Mouse (Mus musculus) heart, embryonic 15.5 days (tissue): Measurements from ENCODE around the gene Sntb2. TPM values are rescaled to one million over a fixed set of nuclear protein-coding genes. Genes with fewer than 3 reads are reported as not detected.
"Not testable (repeated sequence)": the region's sequence is repeated elsewhere in the genome, so short reads cannot be mapped to it uniquely, and the experiment has no call there.

Experiments used
- ATAC-seq: fragments of 200-750 bp; cut with Nextera tagmentation; replicated peaks from 2 replicates; pipeline ENCODE4 v1.8.0; 2017; ENCODE audit warnings: low read depth, moderate TSS enrichment; ENCODE audit not compliant: insufficient number of reproducible peaks, insufficient read depth, low FRiP score
- H3K27ac ChIP-seq: fragments of 300-500 bp; sonication (generic); 2 replicates; pipeline ENCODE4 v1.5.1; 2015; ENCODE audit warnings: mild to moderate bottlenecking, inconsistent platforms
- H3K27me3 ChIP-seq: fragments of 300-500 bp; sonication (generic); 2 replicates; pipeline ENCODE4 v1.6.1; 2015; ENCODE audit warnings: inconsistent platforms
- H3K36me3 ChIP-seq: fragments of 300-500 bp; sonication (generic); 2 replicates; pipeline ENCODE4 v1.6.1; 2015; ENCODE audit warnings: mild to moderate bottlenecking, inconsistent platforms
- H3K4me1 ChIP-seq: fragments of 300-500 bp; sonication (generic); replicated peaks from 2 replicates; pipeline ENCODE4 v1.6.1; 2015; ENCODE audit warnings: inconsistent platforms
- H3K4me2 ChIP-seq: fragments of 300-500 bp; sonication (generic); 2 replicates; pipeline ENCODE4 v1.6.1; 2015; ENCODE audit warnings: inconsistent platforms, mild to moderate bottlenecking, moderate library complexity
- H3K4me3 ChIP-seq: fragments of 300-500 bp; sonication (generic); 2 replicates; pipeline ENCODE4 v1.5.1; 2015; ENCODE audit warnings: mild to moderate bottlenecking, inconsistent platforms
- H3K9ac ChIP-seq: fragments of 300-500 bp; sonication (generic); 2 replicates; pipeline ENCODE4 v1.6.1; 2015; ENCODE audit warnings: mild to moderate bottlenecking, inconsistent platforms
- H3K9me3 ChIP-seq: fragments of 300-500 bp; sonication (generic); replicated peaks from 2 replicates; pipeline ENCODE4 v1.6.1; 2016; ENCODE audit warnings: inconsistent platforms
- WGBS: fragments of 180-500 bp; shearing (Covaris S2); methylation state at CpG from one replicate; pipeline ENCODE4 v1.1.7; 2015; ENCODE audit warnings: mixed read lengths; 5-methylcytosine and 5-hydroxymethylcytosine counted together
- polyA plus RNA-seq: library from polyadenylated mRNA; unstranded; fragments of >200 nt; fragmentation: Nextera tagmentation; extraction: Ambion mirVana; gene quantifications from 2 replicates; pipeline ENCODE4 v1.2.1, GENCODE M21; 2015

Sntb2 gene
- polyA plus RNA-seq, 1 experiment from 2014 or later = 12.6 TPM

GRCm38 (mm10) chr8:106974754-106975153 lies 39.2 kb downstream of the Sntb2 start:
- H3K27ac ChIP-seq = no peak overlapping the region
- H3K9me3 ChIP-seq = no peaks in the 10 kb centered on the region
- ATAC-seq = no peak
- WGBS = 68% methylated on average over 7 of the region's 7 CpGs
- H3K4me3 ChIP-seq = no peak overlapping the region
- no peaks in the 10 kb centered on the region for H3K36me3 ChIP-seq
- no peak overlapping the region for H3K9ac ChIP-seq
- H3K4me2 ChIP-seq = no peak overlapping the region
- H3K4me1 ChIP-seq = peaks cover 27% of the 10 kb centered on the region
- no peaks in the 10 kb centered on the region for H3K27me3 ChIP-seq

DNA sequence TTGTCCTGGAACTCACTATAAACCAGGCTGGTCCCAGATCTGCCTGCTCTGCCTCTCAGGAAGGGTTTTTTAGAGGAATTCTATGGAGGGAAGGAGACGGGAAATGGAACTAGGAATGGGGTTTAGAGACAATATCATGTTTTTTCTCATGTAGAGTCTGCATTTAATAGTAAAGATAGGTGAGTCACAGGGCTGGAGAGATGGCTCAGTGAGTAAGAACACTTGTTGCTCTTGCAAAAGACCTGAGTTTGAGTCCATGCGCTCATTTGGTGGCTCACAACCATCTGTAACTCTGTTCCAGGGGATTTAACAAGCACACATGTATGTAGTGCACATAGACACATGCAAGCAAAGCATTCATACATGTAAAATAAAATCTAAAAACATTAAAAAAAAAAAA lies 40.2 kb downstream of the Sntb2 start:
- peaks cover 20% of the 10 kb centered on the region for H3K4me1 ChIP-seq
- no peak overlapping the region for H3K9ac ChIP-seq
- H3K27ac ChIP-seq = no peak overlapping the region
- no peak for ATAC-seq
- H3K4me3 ChIP-seq = no peak overlapping the region
- H3K9me3 ChIP-seq = no peaks in the 10 kb centered on the region
- no peaks in the 10 kb centered on the region for H3K27me3 ChIP-seq
- H3K4me2 ChIP-seq = no peak overlapping the region
- H3K36me3 ChIP-seq = no peaks in the 10 kb centered on the region
- 86% methylated on average over 2 of the region's 2 CpGs for WGBS

- peaks cover 14% of the 10 kb centered on the region for H3K4me1 ChIP-seq
- no peak overlapping the region for H3K27ac ChIP-seq
- H3K4me3 ChIP-seq = no peak overlapping the region
- no peak overlapping the region for H3K4me2 ChIP-seq
- no peak for ATAC-seq
- no peak overlapping the region for H3K9ac ChIP-seq
- H3K9me3 ChIP-seq = no peaks in the 10 kb centered on the region
- 71% methylated on average over 4 of the region's 4 CpGs for WGBS
- no peaks in the 10 kb centered on the region for H3K36me3 ChIP-seq
- no peaks in the 10 kb centered on the region for H3K27me3 ChIP-seq
Measured at GRCm38 (mm10) chr8:106976436-106976835, 40.9 kb downstream of the Sntb2 start.

DNA sequence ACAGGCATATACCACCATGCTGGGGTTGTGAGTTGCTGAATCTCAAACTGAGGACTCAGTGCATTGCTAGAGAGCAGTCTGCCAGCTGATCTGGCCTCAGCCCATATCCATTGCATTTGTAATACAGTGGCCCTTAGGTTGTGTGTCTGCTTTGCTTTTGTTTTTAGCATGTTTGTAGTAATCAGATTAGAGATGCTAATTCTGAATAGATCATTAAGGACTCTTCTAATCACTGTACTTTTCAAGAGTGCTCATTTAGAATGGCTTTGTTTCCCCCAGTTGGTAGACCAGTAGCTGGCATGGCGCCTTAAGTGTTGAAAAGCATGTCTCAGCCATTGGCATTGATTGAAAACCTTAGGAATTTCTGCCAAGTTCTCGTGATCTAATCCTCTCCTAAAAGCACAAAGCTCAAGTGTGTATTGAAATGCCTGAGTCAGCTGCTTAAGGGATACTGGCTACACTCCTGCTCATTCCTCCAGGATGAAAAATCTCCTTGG lies 43.3 kb downstream of the Sntb2 start:
- Histone ChIP-seq H3K36me3 (peaks cover 4% of the 10 kb centered on the region; the same call in 1 of the 2 replicates), H3K4me2 (no peak overlapping the region), H3K9me3 (no peaks in the 10 kb centered on the region), H3K9ac (no peak overlapping the region), H3K27ac (peak overlapping the region; percentile 9; the same call in 1 of the 2 replicates), H3K27me3 (no peaks in the 10 kb centered on the region), H3K4me3 (no peak overlapping the region), H3K4me1 (peaks cover 8% of the 10 kb centered on the region; the same call in 1 of the 2 replicates)
- ATAC-seq = no peak
- WGBS = 38% methylated on average over 2 of the region's 2 CpGs

- no peaks in the 10 kb centered on the region for H3K9me3 ChIP-seq
- no peak overlapping the region for H3K27ac ChIP-seq
- H3K4me1 ChIP-seq = no peaks in the 10 kb centered on the region
- no peak for ATAC-seq
- no peaks in the 10 kb centered on the region for H3K27me3 ChIP-seq
- WGBS = 76% methylated on average over 9 of the region's 9 CpGs
- no peak overlapping the region for H3K4me2 ChIP-seq
- H3K9ac ChIP-seq = no peak overlapping the region
- H3K36me3 ChIP-seq = peaks cover 4% of the 10 kb centered on the region; the same call in 1 of the 2 replicates
- H3K4me3 ChIP-seq = no peak overlapping the region
Measured at GRCm38 (mm10) chr8:106985404-106985821, 49.9 kb downstream of the Sntb2 start.

GRCm38 (mm10) chr8:106985951-106986350 lies 50.4 kb downstream of the Sntb2 start:
- Histone ChIP-seq H3K4me2 (no peak overlapping the region), H3K36me3 (peaks cover 4% of the 10 kb centered on the region; the same call in 1 of the 2 replicates), H3K4me1 (no peaks in the 10 kb centered on the region), H3K4me3 (no peak overlapping the region), H3K9ac (no peak overlapping the region), H3K27me3 (no peaks in the 10 kb centered on the region), H3K27ac (no peak overlapping the region), H3K9me3 (no peaks in the 10 kb centered on the region)
- ATAC-seq = no peak

- H3K27ac ChIP-seq = no peak overlapping the region
- peaks cover 14% of the 10 kb centered on the region; the same call in 1 of the 2 replicates for H3K36me3 ChIP-seq
- H3K27me3 ChIP-seq = no peaks in the 10 kb centered on the region
- H3K4me3 ChIP-seq = no peak overlapping the region
- no peaks in the 10 kb centered on the region for H3K4me1 ChIP-seq
- no peak overlapping the region for H3K9ac ChIP-seq
- H3K4me2 ChIP-seq = no peak overlapping the region
- no peak for ATAC-seq
- no peaks in the 10 kb centered on the region for H3K9me3 ChIP-seq
Measured at GRCm38 (mm10) chr8:106987557-106987956, 52.0 kb downstream of the Sntb2 start.

- Histone ChIP-seq H3K4me1 (no peaks in the 10 kb centered on the region), H3K4me3 (no peak overlapping the region), H3K9ac (no peak overlapping the region), H3K27me3 (no peaks in the 10 kb centered on the region), H3K36me3 (peaks cover 20% of the 10 kb centered on the region; the same call in 1 of the 2 replicates), H3K9me3 (no peaks in the 10 kb centered on the region), H3K27ac (no peak overlapping the region), H3K4me2 (no peak overlapping the region)
- no peak for ATAC-seq
- WGBS = 89% methylated on average over 7 of the region's 7 CpGs
Measured at GRCm38 (mm10) chr8:106991393-106991792, 55.8 kb downstream of the Sntb2 start.

- 84% methylated on average over 4 of the region's 4 CpGs for WGBS
- ATAC-seq, H3K27ac ChIP-seq, H3K4me2 ChIP-seq, H3K9ac ChIP-seq, H3K27me3 ChIP-seq, H3K4me1 ChIP-seq, H3K4me3 ChIP-seq, H3K9me3 ChIP-seq: not testable (repeated sequence)
- peaks cover 17% of the 10 kb centered on the region; the same call in 1 of the 2 replicates for H3K36me3 ChIP-seq
Measured at GRCm38 (mm10) chr8:106996339-106996738, 60.8 kb downstream of the Sntb2 start.

DNA sequence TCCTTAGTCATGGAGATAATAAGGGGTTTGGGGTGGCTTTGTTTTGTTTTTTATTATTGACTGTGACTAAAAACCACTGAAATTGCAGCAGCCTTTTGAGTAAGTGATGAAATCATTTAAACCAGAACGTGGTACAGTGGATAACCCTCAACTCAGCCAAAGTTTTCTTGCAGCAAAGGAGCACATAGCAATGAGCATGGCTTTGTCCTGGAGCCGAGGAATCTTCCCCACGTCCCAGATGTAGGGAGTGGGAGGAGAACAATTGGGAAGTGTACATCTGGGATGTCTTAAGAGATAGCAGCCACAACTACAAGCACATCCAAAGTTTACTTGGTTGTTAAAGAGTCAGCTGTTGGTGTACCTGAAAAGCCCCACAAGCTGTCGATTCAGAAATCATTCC lies 61.9 kb downstream of the Sntb2 start:
- Histone ChIP-seq H3K4me3 (no peak overlapping the region), H3K9ac (no peak overlapping the region), H3K9me3 (no peaks in the 10 kb centered on the region), H3K27ac (no peak overlapping the region), H3K27me3 (no peaks in the 10 kb centered on the region), H3K36me3 (peaks cover 10% of the 10 kb centered on the region; the same call in 1 of the 2 replicates), H3K4me2 (no peak overlapping the region), H3K4me1 (no peaks in the 10 kb centered on the region)
- ATAC-seq = no peak
- WGBS = 76% methylated on average over 4 of the region's 4 CpGs

- no peak for ATAC-seq
- Histone ChIP-seq H3K4me2 (no peak overlapping the region), H3K4me1 (no peaks in the 10 kb centered on the region), H3K27ac (0 out of 2 replicates have a peak overlapping the region, but pooled peaks have one; percentile 31), H3K27me3 (no peaks in the 10 kb centered on the region), H3K4me3 (no peak overlapping the region), H3K9me3 (no peaks in the 10 kb centered on the region), H3K9ac (no peak overlapping the region), H3K36me3 (peaks cover 4% of the 10 kb centered on the region; the same call in 1 of the 2 replicates)
- 73% methylated on average over 1 of the region's 1 CpGs for whole genome bisulfite sequencing
Measured at GRCm38 (mm10) chr8:106999068-106999467, 63.5 kb downstream of the Sntb2 start.

GRCm38 (mm10) chr8:107002532-107002931 lies 67.0 kb downstream of the Sntb2 start:
- Histone ChIP-seq H3K4me2 (no peak overlapping the region), H3K27ac (no peak overlapping the region), H3K9me3 (no peaks in the 10 kb centered on the region), H3K27me3 (no peaks in the 10 kb centered on the region), H3K4me1 (peaks cover 4% of the 10 kb centered on the region; the same call in 1 of the 2 replicates), H3K4me3 (no peak overlapping the region), H3K9ac (no peak overlapping the region), H3K36me3 (no peaks in the 10 kb centered on the region; the same call in 1 of the 2 replicates)
- 36% methylated on average over 5 of the region's 5 CpGs for WGBS
- no peak for ATAC-seq
